Mouse (Mus musculus): ENCODE results near the gene 2200002J24Rik. TPM values are rescaled to one million over a fixed set of nuclear protein-coding genes. Genes with fewer than 3 reads are reported as not detected.
A peak's percentile ranks its signal among the peaks of the same experiment; 100 is the strongest.

2200002J24Rik gene
- not detected in 2 replicates for polyA plus RNA-seq (2015; fragmentation: Nextera tagmentation; extraction: Ambion mirVana)

DNA sequence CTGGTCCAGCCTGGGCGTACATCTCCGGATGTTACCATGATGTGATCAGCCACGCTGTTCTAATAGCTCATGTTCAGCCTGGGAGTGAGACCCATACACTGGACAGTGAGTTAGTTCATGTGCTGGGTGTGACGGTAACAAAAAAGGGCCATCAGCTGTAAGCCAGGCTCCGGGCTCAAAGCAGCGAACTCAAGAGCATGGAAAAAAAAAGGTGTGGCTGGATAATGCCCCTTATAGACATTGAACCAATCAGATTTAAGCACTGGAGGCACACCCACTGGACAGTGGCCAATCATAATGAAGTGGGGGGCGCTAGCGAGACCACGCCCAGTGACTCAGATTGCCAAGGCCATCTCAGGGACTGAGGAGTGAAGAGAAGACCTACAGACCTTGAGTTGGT, at the start of gene 2200002J24Rik:
TSS of gene 2200002J24Rik (plus strand) at position 338 of the 400 bp plus-strand sequence.
- no peak within 1 kb of the TSS for H3K4me3 ChIP-seq
- H3K36me3 ChIP-seq: no peaks in the 10 kb centered on the region
- no peaks in the 10 kb centered on the region for H3K9me3 ChIP-seq
- H3K9ac ChIP-seq: no peak within 1 kb of the TSS
- WGBS: 42% methylated on average over 9 of the region's 9 CpGs
- H3K4me1 ChIP-seq (replicated peaks): no peaks in the 10 kb centered on the region
- no peak within 1 kb of the TSS for H3K4me2 ChIP-seq
- no peaks in the 10 kb centered on the region for H3K27me3 ChIP-seq
- no peak for ATAC-seq (ENCODE audit: low FRiP score, low read depth)
- no peak within 1 kb of the TSS for H3K27ac ChIP-seq (replicated peaks)

GRCm38 (mm10) chr7:30649591-30650540, 48.9 kb upstream of the 2200002J24Rik start, which contains the start of gene Rbm42:
Gene Rbm42 (minus strand): TSS chr7:30650317.
- Histone ChIP-seq H3K27me3 (no peaks in the 10 kb centered on the region), H3K9me3 (no peaks in the 10 kb centered on the region), H3K4me3 (peak within 1 kb of the TSS; percentile 96), H3K4me1 (replicated peaks) (peaks cover 14% of the 10 kb centered on the region), H3K9ac (peak within 1 kb of the TSS; percentile 92), H3K4me2 (peak within 1 kb of the TSS; percentile 98), H3K27ac (replicated peaks) (peak within 1 kb of the TSS; percentile 82), H3K36me3 (peaks cover 37% of the 10 kb centered on the region)
- WGBS: 2% methylated on average over 59 of the region's 59 CpGs
- ATAC-seq (ENCODE audit: low FRiP score, low read depth): peak; percentile 100

GRCm38 (mm10) chr7:30664529-30665200, 34.1 kb upstream of the 2200002J24Rik start, which contains the start of gene Haus5:
Gene Haus5 (minus strand): TSS chr7:30664994.
- peak within 1 kb of the TSS; percentile 91 for H3K4me2 ChIP-seq
- 0 out of 2 replicates have a peak, but pooled peaks cover 3% of the 10 kb centered on the region for H3K36me3 ChIP-seq
- H3K4me1 ChIP-seq (replicated peaks): peaks cover 13% of the 10 kb centered on the region
- peak within 1 kb of the TSS; percentile 86 for H3K27ac ChIP-seq (replicated peaks)
- peak within 1 kb of the TSS; percentile 69 for H3K4me3 ChIP-seq
- WGBS: under 1% methylated on average over 34 of the region's 34 CpGs
- peak; percentile 96 for ATAC-seq (ENCODE audit: low FRiP score, low read depth)
- peak within 1 kb of the TSS; percentile 58 for H3K9ac ChIP-seq
- no peaks in the 10 kb centered on the region for H3K9me3 ChIP-seq
- 0 out of 2 replicates have a peak, but pooled peaks cover 5% of the 10 kb centered on the region for H3K27me3 ChIP-seq

DNA sequence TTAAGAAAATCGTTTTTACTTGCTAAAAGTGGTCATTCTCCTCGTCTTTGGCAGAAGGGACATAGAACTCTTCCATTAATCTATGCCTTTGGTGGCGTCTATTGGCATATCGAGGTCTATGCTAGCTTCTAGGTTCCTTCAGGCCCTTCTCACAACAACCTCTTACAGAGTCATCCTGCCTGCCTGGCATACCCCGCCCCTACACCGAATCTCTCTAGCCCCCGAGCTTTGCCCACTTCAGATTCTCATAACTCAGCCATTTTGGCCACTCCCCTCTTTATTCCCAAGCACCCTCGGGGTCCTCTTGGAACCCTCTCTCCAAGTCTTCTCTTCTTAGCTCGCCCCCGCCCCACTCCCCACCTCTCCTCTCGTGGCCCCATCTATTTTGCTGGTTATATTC, 33.4 kb upstream of the 2200002J24Rik start:
- H3K4me2 ChIP-seq: peak overlapping the region; percentile 91
- H3K27ac ChIP-seq (replicated peaks): peak overlapping the region; percentile 86
- H3K9me3 ChIP-seq: no peaks in the 10 kb centered on the region
- 0 out of 2 replicates have a peak, but pooled peaks cover 2% of the 10 kb centered on the region for H3K36me3 ChIP-seq
- WGBS: 6% methylated on average over 11 of the region's 11 CpGs
- peaks cover 13% of the 10 kb centered on the region for H3K4me1 ChIP-seq (replicated peaks)
- H3K9ac ChIP-seq: peak overlapping the region; percentile 58
- 0 out of 2 replicates have a peak, but pooled peaks cover 5% of the 10 kb centered on the region for H3K27me3 ChIP-seq
- H3K4me3 ChIP-seq: peak overlapping the region; percentile 69
- ATAC-seq (ENCODE audit: low FRiP score, low read depth): peak; percentile 79

GRCm38 (mm10) chr7:30669229-30669628, 29.5 kb upstream of the 2200002J24Rik start:
- H3K27me3 ChIP-seq: 0 out of 2 replicates have a peak, but pooled peaks cover 5% of the 10 kb centered on the region
- H3K9me3 ChIP-seq: no peaks in the 10 kb centered on the region
- no peak overlapping the region for H3K4me3 ChIP-seq
- H3K36me3 ChIP-seq: no peaks in the 10 kb centered on the region
- no peak for ATAC-seq (ENCODE audit: low FRiP score, low read depth)
- H3K27ac ChIP-seq (replicated peaks): no peak overlapping the region
- no peak overlapping the region for H3K9ac ChIP-seq
- H3K4me2 ChIP-seq: no peak overlapping the region
- 30% methylated on average over 3 of the region's 3 CpGs for WGBS
- H3K4me1 ChIP-seq (replicated peaks): peaks cover 9% of the 10 kb centered on the region

DNA sequence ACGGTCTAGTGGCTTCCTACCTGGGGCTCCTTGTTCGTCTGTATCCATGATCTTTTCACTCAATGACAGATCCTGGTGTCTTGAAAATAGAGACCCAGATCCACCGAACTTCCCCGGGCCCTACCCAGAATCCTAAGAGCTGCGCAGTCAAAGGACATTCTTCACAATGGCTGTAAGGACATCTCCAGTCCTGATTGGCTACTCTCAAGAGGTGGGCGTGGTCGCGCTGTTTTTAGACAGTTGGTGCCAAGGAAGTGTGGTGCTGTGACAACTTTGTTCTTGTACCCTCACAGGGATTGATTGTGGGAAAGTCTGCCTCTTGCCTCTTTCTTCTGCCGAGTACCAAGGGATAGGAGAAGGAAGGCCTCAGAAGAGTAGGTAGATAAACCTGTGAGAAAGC, 27.2 kb upstream of the 2200002J24Rik start, which contains the start of gene Pmis2:
TSS of gene Pmis2 (minus strand) at position 126 of the 400 bp plus-strand sequence.
- H3K9me3 ChIP-seq: no peaks in the 10 kb centered on the region
- no peak within 1 kb of the TSS for H3K9ac ChIP-seq
- no peak within 1 kb of the TSS for H3K4me2 ChIP-seq
- WGBS: 69% methylated on average over 9 of the region's 9 CpGs
- no peak for ATAC-seq (ENCODE audit: low FRiP score, low read depth)
- no peak within 1 kb of the TSS for H3K4me3 ChIP-seq
- no peaks in the 10 kb centered on the region for H3K4me1 ChIP-seq (replicated peaks)
- 0 out of 2 replicates have a peak, but pooled peaks cover 5% of the 10 kb centered on the region for H3K27me3 ChIP-seq
- H3K27ac ChIP-seq (replicated peaks): no peak within 1 kb of the TSS
- no peaks in the 10 kb centered on the region for H3K36me3 ChIP-seq

- no peaks in the 10 kb centered on the region for H3K36me3 ChIP-seq
- H3K9ac ChIP-seq: no peak overlapping the region
- WGBS: 63% methylated on average over 5 of the region's 5 CpGs
- H3K27me3 ChIP-seq: no peaks in the 10 kb centered on the region
- no peak overlapping the region for H3K4me3 ChIP-seq
- no peak for ATAC-seq (ENCODE audit: low FRiP score, low read depth)
- H3K27ac ChIP-seq (replicated peaks): no peak overlapping the region
- H3K4me2 ChIP-seq: no peak overlapping the region
- no peaks in the 10 kb centered on the region for H3K9me3 ChIP-seq
- no peaks in the 10 kb centered on the region for H3K4me1 ChIP-seq (replicated peaks)
Measured at GRCm38 (mm10) chr7:30678263-30678975, 20.3 kb upstream of the 2200002J24Rik start.

DNA sequence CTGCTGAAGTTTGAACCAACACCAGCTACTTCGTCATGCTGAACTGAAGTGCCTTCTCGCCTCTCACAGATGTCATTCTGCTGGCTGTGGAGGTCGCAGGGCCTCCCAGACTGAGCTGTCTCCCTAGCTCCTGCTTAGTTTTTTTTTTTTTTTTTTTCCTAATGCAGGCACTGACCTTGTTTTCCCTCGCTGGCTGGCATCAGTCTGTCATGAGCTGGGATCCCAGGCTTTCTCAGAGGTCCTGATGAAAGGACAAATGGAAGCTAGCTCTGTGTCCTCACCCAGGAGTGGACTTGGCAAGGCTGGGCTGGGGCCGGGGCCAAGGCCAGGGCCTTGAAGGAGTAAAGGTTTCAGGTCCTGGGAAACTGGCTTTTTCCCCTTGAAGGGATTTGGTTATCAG, 16.8 kb upstream of the 2200002J24Rik start:
- no peaks in the 10 kb centered on the region for H3K36me3 ChIP-seq
- ATAC-seq (ENCODE audit: low FRiP score, low read depth): no peak

DNA sequence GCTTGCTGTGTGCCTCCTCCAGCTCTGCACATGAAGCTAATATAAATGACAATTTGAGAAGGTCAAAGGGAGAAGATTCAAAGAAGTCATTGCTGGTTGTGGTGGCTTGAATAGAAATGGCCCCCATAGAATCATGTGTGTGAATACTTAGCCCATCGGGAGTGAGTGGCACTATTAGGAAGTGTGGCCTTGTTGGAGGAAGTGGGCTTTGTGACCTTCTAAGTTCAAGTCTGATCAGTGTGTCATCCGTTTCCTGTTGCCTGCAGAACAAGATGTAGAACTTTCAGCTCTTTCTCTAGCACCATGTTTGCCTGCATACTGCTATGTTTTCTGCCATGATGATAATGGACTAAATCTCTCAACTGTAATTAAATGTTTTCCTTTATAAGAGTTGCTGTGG, 15.3 kb upstream of the 2200002J24Rik start:
- Histone ChIP-seq H3K27me3 (peaks cover 19% of the 10 kb centered on the region), H3K27ac (replicated peaks) (no peak overlapping the region), H3K9me3 (no peaks in the 10 kb centered on the region), H3K4me1 (replicated peaks) (no peaks in the 10 kb centered on the region), H3K36me3 (no peaks in the 10 kb centered on the region), H3K4me3 (no peak overlapping the region), H3K9ac (no peak overlapping the region), H3K4me2 (no peak overlapping the region)
- WGBS: 89% methylated on average over 2 of the region's 2 CpGs
- no peak for ATAC-seq (ENCODE audit: low FRiP score, low read depth)

More for the DNA sequence above, 16.8 kb upstream of the 2200002J24Rik start:
- Histone ChIP-seq H3K4me1 (replicated peaks) (no peaks in the 10 kb centered on the region), H3K27me3 (peaks cover 4% of the 10 kb centered on the region; the same call in 1 of the 2 replicates), H3K9me3 (no peaks in the 10 kb centered on the region), H3K27ac (replicated peaks) (no peak overlapping the region), H3K9ac (no peak overlapping the region), H3K4me2 (no peak overlapping the region), H3K4me3 (no peak overlapping the region)
- 71% methylated on average over 5 of the region's 5 CpGs for WGBS

DNA sequence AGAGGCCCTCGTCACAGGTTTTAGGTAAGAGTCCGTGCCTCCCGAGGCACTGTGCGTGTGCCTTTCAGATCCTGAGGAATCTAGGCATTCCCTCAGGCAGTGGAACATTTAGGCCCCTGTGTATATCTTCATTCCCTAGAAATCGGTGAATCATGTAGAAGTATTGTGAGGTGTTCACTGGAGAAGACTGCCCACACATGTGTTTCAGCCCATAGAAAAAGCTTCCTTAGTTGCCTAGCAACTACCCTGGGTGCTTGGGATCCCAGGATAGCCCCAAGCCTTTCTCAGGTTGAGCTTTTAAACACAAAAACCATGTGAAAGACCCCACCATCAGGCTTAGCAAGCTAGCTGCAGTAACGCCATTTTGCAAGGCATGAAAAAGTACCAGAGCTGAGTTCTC, 10.4 kb upstream of the 2200002J24Rik start:
- no peak for ATAC-seq (ENCODE audit: low FRiP score, low read depth)
- 79% methylated on average over 6 of the region's 6 CpGs for WGBS

GRCm38 (mm10) chr7:30698101-30698500, 625 bp upstream of the 2200002J24Rik start:
- Histone ChIP-seq H3K9ac (no peak overlapping the region), H3K9me3 (no peaks in the 10 kb centered on the region), H3K27me3 (no peaks in the 10 kb centered on the region), H3K4me2 (no peak overlapping the region), H3K36me3 (no peaks in the 10 kb centered on the region), H3K4me1 (replicated peaks) (no peaks in the 10 kb centered on the region), H3K4me3 (no peak overlapping the region), H3K27ac (replicated peaks) (no peak overlapping the region)
- WGBS: 79% methylated on average over 5 of the region's 5 CpGs
- ATAC-seq (ENCODE audit: low FRiP score, low read depth): no peak

More for the DNA sequence above, 10.4 kb upstream of the 2200002J24Rik start:
- no peak overlapping the region for H3K27ac ChIP-seq (replicated peaks)
- no peak overlapping the region for H3K9ac ChIP-seq
- no peaks in the 10 kb centered on the region for H3K4me1 ChIP-seq (replicated peaks)
- no peaks in the 10 kb centered on the region for H3K9me3 ChIP-seq
- H3K36me3 ChIP-seq: no peaks in the 10 kb centered on the region
- H3K4me3 ChIP-seq: no peak overlapping the region
- no peak overlapping the region for H3K4me2 ChIP-seq
- peaks cover 19% of the 10 kb centered on the region for H3K27me3 ChIP-seq

All from hindbrain, embryonic 15.5 days (tissue).